Mouse (Mus musculus) embryonic fibroblast, embryonic 13.5 days (primary cell): ENCODE measurements around the gene Cspg4. TPM values are rescaled to one million over a fixed set of nuclear protein-coding genes. Genes with fewer than 3 reads are reported as not detected.

Source experiments
- H3K27ac ChIP-seq: 2 replicates; pipeline ENCODE4 v1.5.1; 2012; ENCODE audit warnings: low read length, control low read depth, inconsistent platforms; ENCODE audit not compliant: insufficient read depth
- H3K4me1 ChIP-seq: 2 replicates; pipeline ENCODE4 v1.6.1; 2011; ENCODE audit warnings: low read length; ENCODE audit not compliant: control insufficient read depth, insufficient read depth
- H3K4me3 ChIP-seq: 2 replicates; pipeline ENCODE4 v1.5.1; 2011; ENCODE audit warnings: mild to moderate bottlenecking, control low read depth, low read length; ENCODE audit not compliant: insufficient read depth
- CTCF ChIP-seq: IDR thresholded peaks from 2 replicates; pipeline ENCODE4 v1.5.1; 2011; ENCODE audit warnings: mild to moderate bottlenecking, control low read depth, low read length, moderate library complexity, borderline replicate concordance; ENCODE audit not compliant: insufficient read depth
- POLR2A ChIP-seq: IDR thresholded peaks from 2 replicates; pipeline ENCODE4 v1.6.1; 2011; ENCODE audit warnings: low read depth, mild to moderate bottlenecking, control low read depth, low read length, moderate library complexity
- polyA plus RNA-seq: library from polyadenylated mRNA; stranded (reverse); fragments of >200 nt; gene quantifications from 2 replicates; pipeline ENCODE4 v1.2.4, GENCODE M21; 2011; ENCODE audit warnings: low read depth; ENCODE audit not compliant: missing spikeins, insufficient read length

Cspg4 gene
- polyA plus RNA-seq, 1 experiment: 48.4 TPM

GRCm38 (mm10) chr9:56918466-56918865 is 53.6 kb downstream of the Cspg4 start:
- Histone ChIP-seq H3K4me1 (peaks cover 14% of the 10 kb centered on the region; the same call in 1 of the 2 replicates), H3K27ac (no peak overlapping the region), H3K4me3 (no peak overlapping the region)
- TF ChIP-seq CTCF (no peak), POLR2A (no peak)

DNA sequence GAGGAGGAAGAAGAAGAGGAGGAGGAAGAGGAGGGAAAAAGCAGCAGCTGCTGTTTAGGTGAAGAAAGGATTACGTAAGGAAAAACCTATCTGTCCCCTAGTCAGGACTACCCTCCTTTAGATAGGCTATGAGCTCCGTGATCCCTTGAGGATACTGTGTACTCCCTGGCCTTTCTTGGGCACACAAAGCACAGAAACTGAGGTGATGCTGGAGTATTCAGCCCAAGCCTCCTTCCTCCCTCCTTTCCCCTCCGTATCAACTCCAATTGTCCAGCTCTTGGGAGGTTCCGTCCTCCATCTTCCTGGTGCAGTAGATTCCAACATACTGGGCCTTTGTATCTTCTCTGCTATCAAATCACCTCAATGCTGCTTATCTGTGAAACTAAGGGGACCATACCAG is 57.9 kb downstream of the Cspg4 start:
- TF ChIP-seq CTCF (no peak), POLR2A (no peak)
- Histone ChIP-seq H3K4me1 (peaks cover 8% of the 10 kb centered on the region), H3K27ac (no peak overlapping the region), H3K4me3 (no peak overlapping the region)

DNA sequence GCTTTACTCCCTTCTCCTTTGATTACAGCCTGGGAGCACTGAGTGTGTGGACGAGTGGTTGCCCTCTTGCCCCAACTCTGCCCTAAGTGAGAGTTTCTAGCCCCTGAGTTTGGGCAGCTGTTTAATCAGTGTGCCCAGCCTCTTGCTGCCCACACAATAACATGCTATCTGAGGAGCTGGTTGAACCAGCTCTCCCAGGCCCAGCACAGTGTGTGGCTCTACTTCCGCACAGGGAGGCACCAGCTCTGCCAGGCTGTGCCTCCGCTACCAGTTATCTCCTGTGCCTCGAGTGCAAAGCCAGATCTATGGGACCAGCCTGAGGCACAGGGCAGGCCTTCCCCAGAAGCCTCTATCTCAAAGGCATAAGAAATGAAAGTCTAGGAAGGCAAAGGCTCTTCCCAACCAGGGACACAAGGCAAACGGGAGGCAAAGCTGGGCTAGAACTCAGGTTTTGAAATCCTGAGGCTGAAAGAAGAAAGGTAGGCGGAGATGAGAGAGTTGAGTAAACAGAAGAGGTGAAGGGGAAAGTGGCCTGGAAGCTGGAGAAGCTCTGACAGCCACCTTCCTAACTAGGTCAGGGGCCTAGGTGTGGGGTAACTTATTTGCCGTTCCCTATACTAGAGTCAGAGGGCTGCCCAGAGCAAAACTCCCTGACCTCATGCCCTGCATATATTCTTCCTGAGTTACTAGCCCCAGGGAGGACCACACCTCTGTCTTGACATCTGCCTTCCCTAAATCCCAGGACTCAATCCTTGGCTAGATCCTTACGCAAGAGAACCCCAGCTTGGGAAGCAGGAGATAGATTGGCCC is 59.2 kb downstream of the Cspg4 start:
- TF ChIP-seq POLR2A: no peak; the same call in 1 of the 2 replicates
- no peak for TF ChIP-seq CTCF
- peak overlapping the region; percentile 48 for H3K27ac ChIP-seq
- peak overlapping the region; percentile 82 for H3K4me3 ChIP-seq
- peaks cover 8% of the 10 kb centered on the region for H3K4me1 ChIP-seq

DNA sequence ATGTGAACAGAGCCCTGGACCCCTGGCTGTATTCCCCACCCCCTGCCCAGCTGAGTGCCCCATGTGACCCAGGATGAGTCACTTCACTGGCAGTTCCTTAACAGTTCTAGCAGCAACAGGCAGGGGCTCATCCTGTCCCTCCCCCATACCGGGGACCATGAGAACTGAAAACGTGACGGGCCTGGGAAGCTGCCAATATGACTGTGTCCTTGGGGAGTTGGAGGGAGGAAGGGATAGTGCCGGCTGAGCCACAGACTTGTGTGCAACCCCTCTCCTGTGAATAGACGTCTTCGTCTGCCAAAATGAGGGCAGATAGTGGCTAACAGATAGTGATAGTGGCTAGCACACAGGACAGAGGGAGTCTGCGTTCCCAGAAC is 59.8 kb downstream of the Cspg4 start:
- TF ChIP-seq POLR2A (peak; percentile 29; the same call in 1 of the 2 replicates), CTCF (no peak)
- Histone ChIP-seq H3K4me1 (peaks cover 8% of the 10 kb centered on the region), H3K27ac (peak overlapping the region; percentile 56), H3K4me3 (peak overlapping the region; percentile 82)

DNA sequence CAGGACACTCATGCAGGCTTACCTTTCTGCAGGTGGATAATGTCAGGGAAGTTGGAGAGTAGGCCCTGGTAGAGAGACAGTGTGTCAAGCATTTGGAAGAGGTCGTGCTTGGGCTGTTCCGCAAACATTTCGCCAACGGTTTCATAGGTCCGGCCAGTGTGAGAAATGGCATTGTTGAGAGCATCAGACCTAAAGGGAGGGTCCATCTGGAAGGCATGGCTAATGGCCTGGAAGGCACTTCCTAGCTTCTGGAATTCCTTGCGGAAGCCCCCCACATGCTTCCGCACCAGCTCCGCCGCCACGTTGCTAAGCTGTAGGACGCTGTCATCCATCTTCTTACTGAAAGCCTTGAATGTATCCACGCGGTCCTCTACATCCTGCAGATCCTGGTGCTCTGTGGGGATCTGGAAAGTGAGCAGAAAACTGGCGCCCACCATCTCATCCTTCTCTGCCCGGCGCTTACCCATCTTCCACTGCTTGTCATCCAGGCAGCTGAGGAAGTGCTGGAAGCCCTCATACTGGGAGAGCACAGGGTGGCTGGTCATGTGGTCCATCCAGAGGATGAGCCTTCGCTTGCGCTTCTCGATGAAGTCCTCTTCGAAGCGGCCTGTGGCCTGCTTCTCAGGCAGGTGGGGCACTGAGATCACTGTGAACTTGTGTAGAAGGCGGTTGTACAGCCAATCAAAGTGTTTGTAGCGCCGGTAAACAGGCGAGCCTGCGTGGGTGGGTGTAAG is 60.6 kb downstream of the Cspg4 start:
- peak overlapping the region; percentile 82 for H3K4me3 ChIP-seq
- H3K27ac ChIP-seq: peak overlapping the region; percentile 56
- TF ChIP-seq POLR2A (no peak), CTCF (no peak)
- peaks cover 8% of the 10 kb centered on the region for H3K4me1 ChIP-seq

GRCm38 (mm10) chr9:56926025-56926360 is 61.2 kb downstream of the Cspg4 start:
- no peak for TF ChIP-seq POLR2A
- no peak for TF ChIP-seq CTCF
- H3K4me3 ChIP-seq: peak overlapping the region; percentile 82
- peaks cover 8% of the 10 kb centered on the region for H3K4me1 ChIP-seq
- no peak overlapping the region for H3K27ac ChIP-seq

DNA sequence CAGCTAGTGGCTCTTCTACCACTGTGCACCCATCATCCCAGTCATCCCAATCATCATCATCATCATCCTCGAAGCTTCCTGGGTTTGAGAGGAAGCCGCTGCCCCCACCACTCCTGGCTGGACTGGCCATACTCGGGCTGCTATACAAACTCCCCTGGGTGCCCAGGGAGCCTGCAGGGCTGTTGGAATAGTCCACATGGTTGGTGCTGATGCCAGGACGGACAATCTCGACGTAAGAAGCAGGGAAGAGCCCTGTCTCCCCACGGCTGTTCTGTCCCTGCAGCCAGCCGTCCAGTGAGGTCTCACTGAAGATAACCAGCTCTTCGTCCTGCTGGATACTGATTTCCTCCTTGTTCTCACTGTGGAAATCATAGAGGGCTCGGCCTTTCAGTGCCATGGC is 61.6 kb downstream of the Cspg4 start:
- H3K4me3 ChIP-seq: peak overlapping the region; percentile 82
- TF ChIP-seq CTCF (no peak), POLR2A (no peak)
- peaks cover 8% of the 10 kb centered on the region for H3K4me1 ChIP-seq
- H3K27ac ChIP-seq: peak overlapping the region; percentile 95

GRCm38 (mm10) chr9:56927191-56928012 is 62.6 kb downstream of the Cspg4 start:
- Histone ChIP-seq H3K4me1 (peaks cover 8% of the 10 kb centered on the region), H3K4me3 (peak overlapping the region; percentile 82), H3K27ac (peak overlapping the region; percentile 95)
- TF ChIP-seq CTCF (no peak), POLR2A (peak; percentile 41)

GRCm38 (mm10) chr9:56928041-56928811 is 63.4 kb downstream of the Cspg4 start, which contains the start of gene Snx33:
TSS of gene Snx33 (minus strand) at chr9:56928371.
- peak; percentile 28; the same call in 1 of the 2 replicates for TF ChIP-seq CTCF
- peak; percentile 73 for TF ChIP-seq POLR2A
- H3K27ac ChIP-seq: peak within 1 kb of the TSS; percentile 95

More at GRCm38 (mm10) chr9:56928041-56928811, 63.4 kb downstream of the Cspg4 start, which contains the start of gene Snx33:
- peak within 1 kb of the TSS; percentile 82 for H3K4me3 ChIP-seq
- H3K4me1 ChIP-seq: peaks cover 5% of the 10 kb centered on the region; the same call in 1 of the 2 replicates
